Mouse (Mus musculus) spleen, adult 18-20 months (tissue): ENCODE results near the gene Otp.

Experiments
- DNase-seq, 2 experiments: peaks; one replicate each; pipeline ENCODE4 v3.0.0; 2022; ENCODE audit warnings: mixed read lengths in 2 of 2

Otp gene

DNA sequence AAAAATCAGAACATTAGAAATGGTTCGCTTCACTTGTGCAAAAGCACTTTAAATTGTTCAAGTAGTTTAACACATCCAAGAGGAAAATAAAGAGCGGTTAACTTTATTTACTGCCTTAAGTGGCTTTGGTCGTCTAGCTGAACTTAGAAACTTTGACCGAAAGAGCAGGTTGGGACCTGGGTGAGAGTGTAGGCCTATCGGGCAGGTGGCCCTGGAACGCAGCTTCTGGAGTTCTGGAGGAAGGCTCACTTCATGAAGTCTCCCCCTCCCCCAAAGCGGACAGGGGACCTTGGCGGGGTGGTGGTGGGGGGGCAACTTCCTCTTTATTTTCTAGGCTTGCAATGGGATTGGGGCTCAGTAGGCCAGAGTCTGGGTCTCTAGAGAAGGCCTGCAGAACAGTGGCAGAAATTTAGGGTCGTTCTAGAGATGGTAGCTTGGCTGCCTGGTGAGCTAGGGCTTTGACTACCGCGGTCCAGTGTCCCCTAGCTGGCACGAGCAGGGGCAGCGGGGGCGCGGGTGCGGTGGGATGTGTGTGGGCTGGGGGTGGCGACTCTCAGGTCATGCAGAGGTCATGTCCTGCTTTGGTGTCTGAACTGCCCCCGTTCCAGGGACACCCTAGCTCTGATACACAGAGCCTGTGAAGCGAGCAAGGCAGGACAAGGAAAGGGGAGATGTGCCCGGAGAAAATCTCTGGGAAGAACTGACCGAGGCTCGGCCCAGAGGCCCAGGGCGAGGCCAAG, 576 bp upstream of the Otp start:
- no peak for DNase-seq

DNA sequence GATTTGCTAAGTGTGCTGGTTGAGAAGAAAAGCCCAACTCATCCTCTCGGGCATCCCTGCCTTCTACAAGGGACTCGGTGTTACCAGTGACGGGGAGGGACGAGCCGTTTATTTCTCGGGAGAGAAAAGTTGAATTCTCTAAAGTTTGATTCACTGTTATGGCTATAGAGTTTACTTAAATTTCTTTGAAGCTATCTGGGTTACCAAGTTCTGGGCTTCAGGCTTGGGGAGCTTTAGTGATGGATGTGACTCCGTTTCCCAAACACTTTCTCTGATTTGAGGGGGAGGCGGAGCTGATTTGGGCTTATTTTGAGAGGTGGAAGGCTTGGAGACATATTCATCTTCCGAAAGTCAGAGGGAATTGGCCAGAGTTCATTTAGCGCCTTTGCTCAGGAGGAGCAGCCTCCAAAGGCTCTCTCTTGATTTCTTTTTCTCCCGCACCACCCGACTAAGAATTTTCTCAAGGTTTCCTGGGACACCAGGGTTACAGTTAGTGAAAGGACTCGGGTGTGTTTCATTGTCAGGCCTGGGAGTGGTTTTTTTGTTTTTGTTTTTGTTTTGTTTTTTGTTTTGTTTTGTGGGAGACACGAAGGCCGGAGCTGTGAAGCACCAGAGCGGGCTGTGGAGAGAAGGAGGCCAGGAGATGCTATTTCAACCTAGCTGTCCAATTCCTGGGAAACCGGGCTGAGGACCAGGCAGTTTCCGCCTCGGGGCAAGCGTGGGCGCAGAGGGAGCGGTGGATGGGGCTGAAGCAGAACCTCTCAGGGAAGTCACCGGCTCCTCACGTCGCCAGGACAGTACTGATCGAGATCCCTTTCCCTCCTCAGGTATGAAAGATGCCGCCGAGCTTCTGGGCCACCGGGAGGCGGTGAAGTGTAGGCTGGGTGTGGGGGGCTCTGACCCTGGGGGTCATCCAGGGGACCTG, 1.1 kb downstream of the Otp start:
- no peak for DNase-seq

- no peak for DNase-seq
Observed at GRCm38 (mm10) chr13:94877211-94877590, 1.8 kb downstream of the Otp start.

DNA sequence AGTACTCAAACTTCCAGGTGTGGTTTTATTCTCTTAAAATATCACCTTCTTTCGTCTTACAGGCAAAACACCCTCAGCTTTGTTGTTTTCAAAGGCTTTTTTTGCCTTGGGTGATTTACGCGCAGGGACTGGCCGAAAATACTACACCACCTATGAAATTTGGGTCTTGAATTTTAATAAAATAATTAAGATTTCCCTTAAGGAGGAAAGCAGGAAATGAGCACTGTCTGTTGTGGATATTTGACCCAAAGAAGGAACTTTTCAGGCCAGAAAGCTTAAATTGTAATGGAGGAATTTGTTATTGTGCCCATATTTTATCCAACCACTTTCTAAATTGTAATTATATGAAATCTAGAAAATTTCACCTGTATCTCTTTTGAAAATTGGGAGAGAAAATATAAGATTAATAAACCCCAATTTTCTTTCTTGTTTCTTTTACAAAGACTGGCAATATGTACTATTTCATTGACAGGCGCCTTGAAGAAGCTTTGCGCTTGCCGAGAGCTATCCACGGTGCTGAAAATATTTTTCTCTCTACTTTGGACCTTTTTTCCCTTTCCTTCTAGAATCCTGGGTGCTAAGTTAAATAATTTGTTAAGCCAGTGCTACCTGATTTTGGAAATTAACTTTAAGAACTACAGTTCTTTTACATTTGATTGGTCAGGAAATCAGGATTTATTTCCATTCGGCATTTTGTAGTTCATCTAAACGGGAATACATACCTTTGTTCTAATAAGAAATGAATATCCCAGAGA, 2.8 kb downstream of the Otp start:
- no peak for DNase-seq

- DNase-seq = no peak
Observed at GRCm38 (mm10) chr13:94881201-94881600, 5.8 kb downstream of the Otp start.

GRCm38 (mm10) chr13:94882221-94882620, 6.8 kb downstream of the Otp start:
- no peak for DNase-seq

DNA sequence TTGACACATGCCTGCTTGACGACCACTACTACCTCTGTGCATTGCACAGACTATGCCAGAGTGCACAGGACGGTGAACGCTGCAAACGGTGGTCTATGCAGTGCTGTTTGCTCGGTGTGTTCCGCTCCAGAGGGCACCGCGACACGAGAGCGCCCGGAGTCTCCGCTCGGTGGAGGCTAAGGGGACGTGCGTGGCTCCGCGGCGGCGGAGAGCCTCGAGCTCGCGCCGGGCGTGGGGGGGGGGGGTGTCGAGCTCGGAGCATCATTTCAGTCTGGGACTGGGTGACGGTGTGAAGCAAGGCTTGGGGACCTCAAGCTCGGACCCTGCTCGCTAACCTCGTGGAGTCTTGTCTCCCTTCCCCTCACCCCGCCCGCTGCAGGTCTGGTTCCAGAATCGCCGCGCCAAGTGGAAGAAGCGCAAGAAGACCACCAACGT, 7.3 kb downstream of the Otp start:
- no peak for DNase-seq

- DNase-seq = no peak
Observed at GRCm38 (mm10) chr13:94883163-94883965, 8.0 kb downstream of the Otp start.

DNA sequence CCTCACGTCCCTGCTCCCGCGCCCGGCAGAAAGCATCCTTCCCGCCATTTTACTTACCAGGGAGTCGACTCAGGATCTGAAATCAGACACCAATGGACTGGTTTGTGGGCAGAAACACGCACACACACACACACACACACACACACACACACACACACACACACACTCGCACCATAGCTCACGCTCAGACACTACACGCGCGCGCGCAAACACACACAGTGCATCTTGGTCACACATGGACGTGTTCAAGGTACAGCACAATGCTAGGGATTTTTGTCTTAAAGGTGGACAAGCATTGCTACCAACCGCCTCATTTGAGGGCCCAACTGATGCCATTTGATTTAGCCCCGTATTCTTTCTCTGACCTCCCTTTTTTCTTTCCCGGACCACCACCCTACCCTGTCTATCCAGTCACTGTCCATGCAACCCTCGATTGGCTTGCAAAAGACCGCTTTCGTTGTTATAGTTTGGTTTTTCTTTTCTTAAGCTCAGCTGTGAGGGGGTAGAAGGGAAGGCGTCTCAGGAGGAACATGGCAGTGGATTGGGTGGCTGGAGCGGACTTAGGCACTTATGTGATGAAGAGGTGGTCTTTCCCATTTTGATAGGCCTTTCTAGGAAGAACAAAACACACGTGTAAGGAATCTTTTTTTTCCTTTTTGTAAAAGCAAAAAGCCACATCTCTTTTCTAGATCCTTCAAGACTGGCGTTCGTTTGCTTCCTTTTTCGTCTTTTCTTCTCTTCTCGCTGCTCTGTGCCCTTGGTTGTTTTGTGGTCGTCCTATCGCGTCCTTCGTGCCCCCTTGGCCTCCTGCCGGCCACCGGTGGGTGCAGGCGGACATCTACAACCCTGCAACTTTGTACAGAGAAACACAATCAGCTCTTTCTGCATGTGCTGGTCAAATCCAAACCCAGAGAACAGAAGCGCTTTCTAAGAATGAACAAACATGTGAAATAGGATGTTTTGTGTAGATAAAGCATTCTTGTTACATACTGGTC, 8.9 kb downstream of the Otp start:
- DNase-seq = no peak

DNA sequence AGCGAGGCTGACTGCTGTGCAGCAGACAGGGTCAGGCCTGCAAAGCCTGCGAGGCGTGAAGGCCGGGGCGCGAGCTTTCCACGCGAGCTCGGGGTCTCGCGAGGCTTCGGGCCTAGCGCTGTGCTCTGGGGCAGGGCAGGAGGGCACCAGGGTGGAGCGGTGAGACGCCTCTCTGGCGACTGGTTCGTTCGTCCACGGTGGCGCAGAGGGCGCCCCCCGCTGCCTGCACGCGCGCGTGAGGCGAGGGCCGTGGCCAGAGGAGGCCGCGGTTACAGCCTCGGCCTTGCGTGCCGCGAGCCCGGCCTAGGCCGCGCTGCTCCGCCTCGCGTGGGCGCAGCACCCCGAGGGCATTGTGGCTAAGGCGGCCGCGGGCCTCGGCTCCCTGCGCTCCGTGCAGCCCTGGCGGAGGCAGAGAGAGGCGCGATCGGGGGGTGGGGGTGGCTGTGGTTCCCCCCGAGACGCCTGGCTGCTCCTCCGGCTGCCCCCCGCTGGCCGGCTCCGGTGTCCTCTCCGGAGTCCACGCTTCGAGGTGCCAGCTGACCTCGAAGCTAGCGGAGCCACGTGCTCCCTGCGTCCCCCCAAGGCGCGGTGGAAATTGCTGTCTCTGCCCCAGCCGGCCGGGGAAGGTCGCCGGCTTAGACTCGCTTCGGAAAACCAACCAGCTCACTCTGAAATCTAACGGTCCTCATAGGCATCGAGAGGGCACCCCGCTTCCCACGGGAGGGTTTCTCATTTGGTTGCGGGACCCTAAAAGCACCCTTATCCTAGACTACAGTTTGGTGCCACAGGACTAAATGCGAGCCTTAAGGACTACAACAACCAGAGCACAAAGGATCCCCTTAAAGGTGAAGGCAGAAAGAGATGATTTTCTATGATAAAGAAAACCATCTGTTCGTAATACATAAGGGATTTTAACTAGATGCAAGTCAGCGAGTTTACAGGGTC, 10.2 kb downstream of the Otp start:
- DNase-seq = no peak

GRCm38 (mm10) chr13:94907841-94908240, 32.4 kb downstream of the Otp start:
- no peak for DNase-seq

- DNase-seq = no peak
Observed at GRCm38 (mm10) chr13:94912961-94913360, 37.6 kb downstream of the Otp start.

DNA sequence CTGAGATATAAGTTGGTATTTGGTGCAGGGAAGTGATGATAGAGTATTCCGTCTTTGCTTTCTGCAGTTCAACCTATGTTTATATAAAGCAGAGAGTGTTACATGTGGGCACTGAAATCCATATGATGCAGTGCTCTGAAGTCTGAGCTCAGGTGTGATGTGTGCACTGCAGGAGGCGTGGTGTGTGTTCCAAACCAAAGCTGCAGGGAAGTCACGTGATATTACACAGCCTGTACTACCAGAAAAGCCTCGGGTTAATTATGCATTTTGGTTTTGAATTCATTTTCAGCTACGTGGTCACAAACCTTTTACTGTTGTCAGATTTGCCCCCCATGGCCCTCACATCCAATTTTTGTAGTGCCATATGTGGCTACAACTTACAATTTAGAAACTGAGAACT, 40.3 kb downstream of the Otp start:
- no peak for DNase-seq

- no peak for DNase-seq
Observed at GRCm38 (mm10) chr13:94928086-94928485, 52.7 kb downstream of the Otp start.
